Mouse (Mus musculus) liver, postnatal 0 days (tissue): ENCODE results near the gene Prkca.

Source experiments
- CTCF ChIP-seq: sonication (generic); IDR thresholded peaks from 2 replicates; pipeline ENCODE4 v1.5.1; 2016; ENCODE audit warnings: antibody characterized with exemption, low read depth
- EP300 ChIP-seq: IDR thresholded peaks from 2 replicates; pipeline ENCODE4 v1.6.1; 2016; ENCODE audit warnings: antibody characterized with exemption, low read depth, mild to moderate bottlenecking

DNA sequence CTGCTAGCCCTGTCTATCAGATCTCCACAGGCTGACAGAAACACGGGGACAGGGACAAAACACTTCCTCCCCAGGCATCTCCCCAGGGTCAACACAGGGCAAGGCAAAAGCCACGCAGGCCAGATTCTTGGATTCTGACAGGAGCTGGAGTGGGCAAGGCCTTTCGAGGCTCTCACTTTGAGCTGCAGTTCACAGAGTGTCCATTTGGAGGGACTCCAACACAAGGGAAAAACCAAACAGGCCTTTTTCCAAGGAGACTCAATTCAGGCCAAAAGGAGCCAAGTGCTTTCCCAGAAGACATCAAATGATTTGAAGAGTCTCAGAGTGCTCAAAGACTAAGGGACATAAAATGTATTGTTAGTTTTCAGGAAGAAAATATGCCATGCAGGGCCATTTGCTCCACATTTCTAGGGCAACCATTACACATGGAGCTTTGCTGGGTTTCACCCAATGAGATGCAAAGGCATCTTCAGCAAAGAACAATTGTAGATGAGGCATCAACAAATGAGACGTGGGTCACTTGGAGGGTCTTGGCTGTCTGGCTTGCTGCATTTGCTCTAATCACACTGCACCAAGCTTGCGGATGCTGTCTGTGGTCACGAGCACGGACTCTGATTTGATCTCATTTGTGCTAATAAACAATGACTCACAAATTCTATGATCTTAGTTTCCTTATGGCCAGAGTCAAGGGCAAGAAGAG, 317.9 kb downstream of the Prkca start:
- TF ChIP-seq EP300: no peak
- TF ChIP-seq CTCF: peak; percentile 65
